Comparison of ENCODE assay signal across 13 mouse cellular contexts in genomic region chr12:36189610-36190009, GRCm38 (mm10).
"Had no signal": no experiment of that assay in that cellular context is flagged by ENCODE, and none has a peak within 500 bp of the region (broad histone marks: within the 10 kb centered on the region; RNA-seq: fewer than 3 reads in every experiment).

No protein-coding gene starts in this region.

- H3K27me3 ChIP-seq: lung, embryonic 15.5 days; megakaryocyte, embryonic 14.5 days; midbrain, embryonic 13.5 days; midbrain, embryonic 15.5 days; neural tube, embryonic 12.5 days; stomach, embryonic 15.5 days had no signal

- H3K4me3 ChIP-seq: lung, embryonic 15.5 days; megakaryocyte, embryonic 14.5 days; midbrain, embryonic 13.5 days; midbrain, embryonic 15.5 days; neural tube, embryonic 12.5 days; stomach, embryonic 15.5 days had no signal

- H3K4me1 ChIP-seq: lung, embryonic 15.5 days; midbrain, embryonic 13.5 days; midbrain, embryonic 15.5 days; neural tube, embryonic 12.5 days; stomach, embryonic 15.5 days had no signal

- DNase-seq: lung, adult 2 months; lung, postnatal 14 days; right cerebral cortex, postnatal 14 days; thymus, adult 2 months; thymus, postnatal 25 days had no signal

- H3K27ac ChIP-seq: lung, embryonic 15.5 days; macrophage; midbrain, embryonic 13.5 days; midbrain, embryonic 15.5 days; neural tube, embryonic 12.5 days; stomach, embryonic 15.5 days; stomach, postnatal 0 days had no signal
